Comparison of ENCODE assay signal across 23 mouse cellular contexts in genomic region chr4:90576139-90577082, GRCm38 (mm10).
"Had no signal": no experiment of that assay in that cellular context is flagged by ENCODE, and none has a peak within 500 bp of the region (broad histone marks: within the 10 kb centered on the region; RNA-seq: fewer than 3 reads in every experiment).

No protein-coding gene starts in this region.

- DNase-seq: kidney, adult 2 months; kidney, postnatal 25 days; layer of hippocampus, adult 9-11 months; liver; lung, adult 18-20 months; lung, postnatal 10 days; lung, postnatal 36 days; retina, postnatal 1 day; right cerebral cortex, postnatal 25 days; spleen, adult 18-20 months; thymus, postnatal 25 days had no signal

- H3K4me1 ChIP-seq: limb, embryonic 10.5 days; limb, embryonic 13.5 days; liver, embryonic 12.5 days; liver, embryonic 15.5 days; lung, embryonic 15.5 days; megakaryocyte, embryonic 14.5 days; neural tube, embryonic 12.5 days; neural tube, embryonic 15.5 days; stomach, embryonic 15.5 days had no signal

- H3K9me3 ChIP-seq: limb, embryonic 10.5 days; limb, embryonic 13.5 days; liver, embryonic 12.5 days; liver, embryonic 15.5 days; lung, embryonic 15.5 days; neural tube, embryonic 12.5 days; neural tube, embryonic 15.5 days; stomach, embryonic 15.5 days had no signal

- ATAC-seq: intestine, postnatal 0 days; liver, embryonic 12.5 days had no signal

- H3K36me3 ChIP-seq: limb, embryonic 10.5 days; limb, embryonic 13.5 days; liver, embryonic 12.5 days; liver, embryonic 15.5 days; lung, embryonic 15.5 days; neural tube, embryonic 12.5 days; neural tube, embryonic 15.5 days; stomach, embryonic 15.5 days had no signal

- H3K4me3 ChIP-seq: layer of hippocampus, adult 2 months; limb, embryonic 10.5 days; limb, embryonic 13.5 days; liver, embryonic 12.5 days; liver, embryonic 15.5 days; lung, embryonic 15.5 days; megakaryocyte, embryonic 14.5 days; neural tube, embryonic 12.5 days; neural tube, embryonic 15.5 days; stomach, embryonic 15.5 days had no signal

- H3K4me2 ChIP-seq: limb, embryonic 13.5 days; liver, embryonic 12.5 days; liver, embryonic 15.5 days; lung, embryonic 15.5 days; neural tube, embryonic 12.5 days; neural tube, embryonic 15.5 days; stomach, embryonic 15.5 days had no signal

- H3K27ac ChIP-seq: kidney, postnatal 0 days; layer of hippocampus, adult 2 months; limb, embryonic 10.5 days; limb, embryonic 13.5 days; liver, embryonic 12.5 days; liver, embryonic 15.5 days; lung, embryonic 15.5 days; neural tube, embryonic 12.5 days; neural tube, embryonic 15.5 days; stomach, embryonic 15.5 days had no signal

- H3K27me3 ChIP-seq: limb, embryonic 13.5 days; liver, embryonic 12.5 days; liver, embryonic 15.5 days; lung, embryonic 15.5 days; megakaryocyte, embryonic 14.5 days; neural tube, embryonic 12.5 days; neural tube, embryonic 15.5 days; stomach, embryonic 15.5 days had no signal

- H3K9ac ChIP-seq: limb, embryonic 13.5 days; liver, embryonic 12.5 days; liver, embryonic 15.5 days; lung, embryonic 15.5 days; neural tube, embryonic 12.5 days; neural tube, embryonic 15.5 days; stomach, embryonic 15.5 days had no signal
